In the genomic region with DNA sequence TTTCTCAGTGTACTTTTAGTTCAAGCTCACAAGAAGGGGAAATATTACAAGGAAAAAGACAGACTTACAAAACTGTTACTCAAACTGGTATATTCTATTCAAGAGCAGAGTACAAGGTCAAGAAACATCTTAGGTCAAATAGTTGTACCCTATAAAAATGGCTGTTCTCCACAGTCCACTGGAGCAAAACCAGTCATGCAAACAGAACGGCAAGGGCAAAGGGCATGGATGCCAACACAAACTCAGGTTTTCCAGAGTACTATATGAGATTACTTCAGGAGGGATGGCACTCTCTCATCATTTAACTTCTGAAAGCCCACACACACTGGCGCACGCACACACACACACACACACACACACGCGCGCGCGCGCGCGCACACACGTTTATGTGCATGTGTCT, we compare ENCODE assay signal across 22 mouse cellular contexts. TPM values are rescaled to one million over a fixed set of nuclear protein-coding genes. Genes with fewer than 3 reads are reported as not detected.
DNase-seq lines count a peak whose midpoint lies in the region; ATAC-seq lines count a peak whose summit lies in the region.
"Had no signal": no experiment of that assay in that cellular context is flagged by ENCODE, and none has a peak within 500 bp of the region (broad histone marks: within the 10 kb centered on the region; RNA-seq: fewer than 3 reads in every experiment).

No protein-coding gene starts in this region.

- no peak overlapping the region for H3K9ac ChIP-seq in kidney, embryonic 14.5 days (ENCODE audit: low read depth, low read length)
- H3K9ac ChIP-seq: embryonic facial prominence, embryonic 15.5 days had no signal

- H3K9me3 ChIP-seq in kidney, embryonic 14.5 days (ENCODE audit: control insufficient read depth, low read length) = no peaks in the 10 kb centered on the region
- H3K9me3 ChIP-seq: embryonic facial prominence, embryonic 15.5 days; forebrain, embryonic 10.5 days; heart, embryonic 10.5 days had no signal

- 94% methylated on average over 12 of the region's 12 CpGs for WGBS in kidney, embryonic 14.5 days

- DNase-seq in kidney, adult 11 months = peak; percentile 87
- peak; percentile 94 for DNase-seq in kidney, adult 9 months
- DNase-seq in kidney, postnatal 10 days = peak; percentile 61
- peak; percentile 31 to 56 for DNase-seq in kidney, postnatal 4 days
- no peak for DNase-seq in spleen, postnatal 4 days (ENCODE audit: low spot score in 2 of 2)
- no peak for DNase-seq in left cerebral cortex, postnatal 36 days (ENCODE audit: low spot score in 2 of 2)
- DNase-seq in retina, postnatal 1 day = no peak
- DNase-seq: adrenal gland, postnatal 10 days; cerebellum, adult 11 months; cerebellum, adult 8-10 months; cerebellum, postnatal 14 days; embryo, embryonic 11 days; gastrocnemius, adult 2 months; gastrocnemius, postnatal 25 days; heart, adult 18-20 months; heart, postnatal 10 days had no signal

- H3K4me2 ChIP-seq in kidney, embryonic 14.5 days (replicated peaks; ENCODE audit: low read depth, low read length) = no peak overlapping the region
- H3K4me2 ChIP-seq: embryonic facial prominence, embryonic 15.5 days had no signal

- no peak overlapping the region for H3K27ac ChIP-seq in kidney, embryonic 14.5 days (ENCODE audit: low read depth, low read length)
- H3K27ac ChIP-seq: embryonic facial prominence, embryonic 15.5 days; forebrain, embryonic 10.5 days; gastrocnemius, adult 2 months; heart, embryonic 10.5 days had no signal

- H3K27me3 ChIP-seq in kidney, embryonic 14.5 days (ENCODE audit: control insufficient read depth, insufficient read depth, low read length) = no peaks in the 10 kb centered on the region
- H3K27me3 ChIP-seq: embryonic facial prominence, embryonic 15.5 days had no signal

- peaks cover 25% of the 10 kb centered on the region; the same call in 1 of the 2 replicates for H3K36me3 ChIP-seq in kidney, embryonic 14.5 days (ENCODE audit: control insufficient read depth, insufficient read depth, low read length)

- no peak overlapping the region for H3K4me3 ChIP-seq in kidney, embryonic 14.5 days (ENCODE audit: low read length)
- H3K4me3 ChIP-seq: embryonic facial prominence, embryonic 15.5 days; erythroblast, embryonic 14.5 days; forebrain, embryonic 10.5 days; gastrocnemius, adult 2 months; heart, embryonic 10.5 days had no signal

- intact Hi-C loops in left cerebral cortex, postnatal 36 days (cut with DNase I) = no loop called here

- H3K4me1 ChIP-seq in kidney, embryonic 14.5 days (ENCODE audit: control insufficient read depth, insufficient read depth, low read length) = no peaks in the 10 kb centered on the region
- H3K4me1 ChIP-seq: embryonic facial prominence, embryonic 15.5 days; forebrain, embryonic 10.5 days had no signal

- no peak for ATAC-seq in kidney, embryonic 14.5 days (ENCODE audit: low FRiP score, low TSS enrichment)
- ATAC-seq: forebrain, embryonic 14.5 days had no signal

RNA-seq across cellular contexts. Expression of gene Epb41l5, which starts 46.4 kb away (rescaled TPM):
- 43.4 and 80.2 TPM in 2 replicates for polyA plus RNA-seq in kidney, embryonic 14.5 days (2014; fragmentation: Nextera tagmentation; extraction: Ambion mirVana)
- 1 to 10 TPM; 5.6 to 6.3 TPM for total RNA-seq in left cerebral cortex, postnatal 36 days (2021)

Comparison
In these comparisons a context has a peak if more than half of its experiments do, and no peak if none do; other contexts are left out.
1. DNase-seq: peak in kidney, adult 11 months (single experiment), kidney, adult 9 months (single experiment), kidney, postnatal 10 days (single experiment) and kidney, postnatal 4 days (2 of 2); none in spleen, postnatal 4 days (0 of 2), left cerebral cortex, postnatal 36 days (0 of 2) and retina, postnatal 1 day (single experiment).